Mouse (Mus musculus) heart, postnatal 4 days (tissue): ENCODE results near the gene 1700024P04Rik. TPM values are rescaled to one million over a fixed set of nuclear protein-coding genes. Genes with fewer than 3 reads are reported as not detected.

Experiments
- DNase-seq: peaks from one replicate; pipeline ENCODE4 v3.0.0; 2021
- total RNA-seq, 2 experiments: library from RNA; stranded (reverse); gene quantifications; 2 replicates each; pipeline ENCODE4 v1.2.3; 2021

1700024P04Rik gene
- total RNA-seq, 2 experiments from 2014 or later: not detected

DNA sequence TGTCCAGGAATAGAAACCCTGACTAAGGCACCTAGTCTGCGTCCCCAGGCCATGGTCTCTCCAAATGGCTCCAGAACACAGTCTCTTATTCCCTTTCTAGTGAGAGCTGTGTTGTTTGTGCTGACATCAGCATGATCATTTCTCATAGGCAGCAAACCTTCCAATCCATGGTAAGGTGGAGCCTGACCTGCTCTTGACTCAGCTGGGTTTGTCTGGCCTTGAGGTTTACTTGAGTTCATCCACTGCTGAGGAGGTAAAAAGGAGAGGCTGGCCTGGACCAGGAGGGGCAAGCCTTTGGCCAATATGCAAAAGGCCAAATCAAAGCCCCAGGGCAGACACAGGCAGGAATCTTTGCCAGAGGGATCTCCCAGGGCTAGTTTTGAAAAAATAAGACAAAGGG, 20.8 kb downstream of the 1700024P04Rik start:
- no peak for DNase-seq

DNA sequence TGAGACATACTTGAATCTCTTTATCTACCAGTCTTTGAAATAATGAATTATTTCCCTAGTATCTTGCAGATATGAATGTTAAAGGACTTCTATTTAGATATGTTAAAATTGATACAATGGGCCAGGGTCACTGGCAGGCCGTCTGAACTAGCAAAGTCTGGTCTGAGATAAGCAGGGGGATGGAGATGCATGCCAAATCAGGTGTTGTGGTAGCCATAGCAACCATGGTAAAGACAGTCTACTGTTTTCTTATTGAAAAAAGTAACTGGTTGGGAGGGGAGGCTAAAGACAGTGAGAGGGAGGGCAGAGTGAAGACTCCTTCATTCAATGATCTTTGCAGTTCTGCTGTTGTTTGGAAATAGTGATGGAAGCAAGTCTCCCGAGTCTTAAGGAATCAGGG, 26.2 kb downstream of the 1700024P04Rik start:
- DNase-seq: no peak

DNA sequence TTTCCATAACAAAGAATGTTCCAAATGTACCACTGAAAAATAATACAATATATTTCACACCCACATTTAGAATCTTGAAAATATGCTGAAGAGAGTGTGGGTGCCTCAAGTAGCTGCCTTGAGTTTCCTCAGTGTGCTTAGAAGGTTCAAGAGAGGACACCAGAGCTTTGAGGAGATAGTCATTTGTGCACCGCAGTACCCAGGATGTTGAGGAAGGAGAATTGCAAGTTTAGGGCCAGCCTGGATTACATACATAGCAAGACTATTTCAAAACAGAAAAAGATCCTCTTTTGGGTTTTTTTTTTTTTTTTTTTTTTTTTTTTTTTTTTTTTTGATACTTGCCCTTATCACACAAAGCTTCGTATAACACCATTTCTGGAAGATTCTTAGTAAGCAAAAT, 28.2 kb downstream of the 1700024P04Rik start:
- DNase-seq: no peak

GRCm38 (mm10) chr13:98955676-98956075, 28.7 kb downstream of the 1700024P04Rik start:
- no peak for DNase-seq

- peak; percentile 26 for DNase-seq
Measured at GRCm38 (mm10) chr13:98955226-98955625, 29.1 kb downstream of the 1700024P04Rik start.

GRCm38 (mm10) chr13:98953830-98954229, 30.5 kb downstream of the 1700024P04Rik start:
- no peak for DNase-seq

DNA sequence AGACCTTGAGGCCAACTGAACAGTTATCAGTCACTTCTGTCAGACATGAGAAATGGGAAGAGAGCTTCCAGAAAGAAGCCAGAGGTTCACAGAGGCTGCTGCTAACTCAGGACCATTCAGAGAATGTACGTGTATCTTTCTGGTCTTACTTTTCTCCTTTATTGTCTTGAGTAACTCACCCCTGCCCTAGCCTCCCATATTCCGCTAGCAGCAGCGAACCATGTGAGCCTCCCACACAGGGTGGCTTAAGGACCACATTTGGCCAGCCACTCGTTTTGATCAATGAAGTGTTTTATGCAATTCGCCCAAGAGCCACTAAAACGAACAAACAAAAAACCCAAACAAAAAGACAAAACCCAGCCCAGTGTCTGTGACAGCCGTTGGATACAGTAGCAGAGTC, 32.4 kb downstream of the 1700024P04Rik start:
- DNase-seq: no peak

GRCm38 (mm10) chr13:98948146-98948545, 36.2 kb downstream of the 1700024P04Rik start:
- no peak for DNase-seq

DNA sequence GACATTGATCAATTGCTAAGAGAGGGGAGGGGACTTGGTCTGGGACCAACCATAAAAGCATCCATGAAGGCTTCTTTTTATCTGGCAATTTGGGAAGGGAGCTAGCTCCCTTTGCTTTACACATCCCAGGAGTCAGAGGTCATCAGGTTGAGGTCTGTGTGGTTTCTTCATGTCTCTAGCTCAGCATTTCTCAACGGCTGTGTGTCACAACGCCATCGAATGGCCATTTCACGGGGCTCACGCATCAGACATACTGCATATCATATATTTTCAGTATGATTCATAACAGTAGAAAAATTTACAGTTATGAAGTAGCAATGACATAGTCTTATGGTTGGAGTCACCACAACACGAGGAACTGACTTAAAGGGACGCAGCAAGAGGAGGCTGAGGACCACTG, 37.9 kb downstream of the 1700024P04Rik start:
- DNase-seq: no peak

DNA sequence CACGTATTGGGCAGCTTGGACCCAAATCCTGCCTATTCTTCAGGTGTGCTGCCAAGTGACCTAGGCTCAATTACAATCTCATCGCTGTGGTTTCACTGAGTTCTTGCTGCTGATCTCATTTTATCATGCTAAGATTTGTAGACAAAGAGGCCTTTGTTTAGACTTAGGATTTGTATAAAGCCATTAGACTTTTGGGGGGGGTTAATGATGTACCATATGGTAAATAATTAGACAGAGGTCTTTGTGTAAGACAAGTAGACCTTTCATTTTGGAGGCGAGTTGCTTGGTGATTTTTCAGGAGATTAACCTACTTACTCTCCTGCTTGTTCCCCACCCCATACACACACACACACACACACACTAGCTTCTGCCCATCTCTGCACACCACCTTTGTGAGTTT, 38.5 kb downstream of the 1700024P04Rik start:
- no peak for DNase-seq

- no peak for DNase-seq
Measured at GRCm38 (mm10) chr13:98945381-98945780, 39.0 kb downstream of the 1700024P04Rik start.

GRCm38 (mm10) chr13:98944620-98945081, 39.7 kb downstream of the 1700024P04Rik start:
- DNase-seq: no peak

DNA sequence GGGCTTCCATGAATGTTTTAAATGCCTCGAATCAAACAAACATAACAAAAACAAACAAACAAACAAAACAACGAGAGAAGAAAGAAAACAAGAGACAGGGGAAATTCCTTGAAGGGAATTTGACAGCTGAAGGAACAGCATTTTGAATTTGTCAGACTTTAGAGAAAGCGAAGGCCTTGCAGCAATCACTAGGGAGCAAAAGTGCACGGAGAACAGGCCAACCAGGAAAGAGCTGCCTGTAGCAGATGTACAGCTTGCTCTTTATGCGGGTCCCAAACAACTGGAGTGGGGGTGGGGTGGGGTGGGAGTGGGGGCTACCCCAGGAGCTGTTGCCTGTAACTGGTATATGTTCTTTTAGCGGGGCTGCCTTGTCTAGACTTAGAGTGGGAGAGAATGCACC, 42.0 kb downstream of the 1700024P04Rik start:
- DNase-seq: no peak

GRCm38 (mm10) chr13:98941829-98942343, 42.5 kb downstream of the 1700024P04Rik start:
- DNase-seq: no peak

DNA sequence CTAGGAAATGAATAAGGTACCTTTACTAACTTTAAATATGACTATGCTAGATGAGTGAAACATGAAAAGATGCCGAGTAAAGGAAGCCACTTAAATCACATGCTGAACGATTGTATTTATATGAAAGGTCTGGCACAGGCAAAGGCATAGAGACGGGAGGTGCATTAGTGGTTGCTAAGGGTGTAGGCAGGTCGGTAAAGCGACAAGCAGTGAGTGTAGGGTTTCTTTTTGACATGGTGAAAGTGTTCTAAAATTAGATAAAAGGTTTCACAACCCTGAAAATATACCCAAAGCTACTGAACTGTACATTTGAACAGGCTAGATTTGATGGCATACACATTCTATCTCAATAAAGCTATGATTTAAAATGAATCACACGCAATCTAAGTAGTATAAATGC, 47.3 kb downstream of the 1700024P04Rik start:
- no peak for DNase-seq

Other genes with a start within 250 kb of the 1700024P04Rik start
- gene Fcho2, start 169.1 kb downstream of the 1700024P04Rik start, total RNA-seq: 10 to 100 TPM; 35.3 to 36.0 TPM
- gene Tnpo1, start 58.2 kb downstream of the 1700024P04Rik start, total RNA-seq: 10 to 100 TPM; 95.4 to 97.2 TPM
- 10 to 100 TPM in 1 of 2 experiments, 1 to 10 TPM in 1; 7.2 to 10.1 TPM for gene Zfp366, start 200.3 kb upstream of the 1700024P04Rik start, total RNA-seq